ENCODE assay signal across 8 mouse cellular contexts in genomic region chr12:102282126-102282525, GRCm38 (mm10). TPM values are rescaled to one million over a fixed set of nuclear protein-coding genes. Genes with fewer than 3 reads are reported as not detected.
DNase-seq lines count a peak whose midpoint lies in the region; ATAC-seq and TF ChIP-seq lines count a peak whose summit lies in the region.

No protein-coding gene starts in this region.

- peak overlapping the region; percentile 85; the same call in 1 of the 2 replicates for H3K4me2 ChIP-seq in forebrain, embryonic 13.5 days
- no peak overlapping the region for H3K4me2 ChIP-seq in forebrain, postnatal 0 days (ENCODE audit: low read depth)
- H3K4me2 ChIP-seq in lung, embryonic 14.5 days, result peak overlapping the region; percentile 92
- H3K4me2 ChIP-seq in limb, embryonic 13.5 days (replicated peaks), result peak overlapping the region; percentile 94; the same call in 1 of the 2 replicates
- H3K4me2 ChIP-seq in neural tube, embryonic 14.5 days (ENCODE audit: low read depth, low read length), result peak overlapping the region; percentile 98; the same call in 1 of the 2 replicates

- H3K4me1 ChIP-seq in forebrain, embryonic 13.5 days, result peaks cover 20% of the 10 kb centered on the region
- no peaks in the 10 kb centered on the region for H3K4me1 ChIP-seq in forebrain, postnatal 0 days (ENCODE audit: insufficient read depth)
- H3K4me1 ChIP-seq in lung, embryonic 14.5 days (ENCODE audit: insufficient read depth), result peaks cover 30% of the 10 kb centered on the region
- peaks cover 29% of the 10 kb centered on the region for H3K4me1 ChIP-seq in limb, embryonic 13.5 days
- peaks cover 8% of the 10 kb centered on the region for H3K4me1 ChIP-seq in neural tube, embryonic 14.5 days (ENCODE audit: control insufficient read depth, insufficient read depth, low read length)

- no peaks in the 10 kb centered on the region for H3K36me3 ChIP-seq in forebrain, embryonic 13.5 days (ENCODE audit: poor library complexity, severe bottlenecking)
- H3K36me3 ChIP-seq in forebrain, postnatal 0 days (ENCODE audit: insufficient read depth), result no peaks in the 10 kb centered on the region
- no peaks in the 10 kb centered on the region for H3K36me3 ChIP-seq in lung, embryonic 14.5 days (ENCODE audit: insufficient read depth)
- H3K36me3 ChIP-seq in limb, embryonic 13.5 days, result no peaks in the 10 kb centered on the region
- no peaks in the 10 kb centered on the region for H3K36me3 ChIP-seq in neural tube, embryonic 14.5 days (ENCODE audit: control insufficient read depth, insufficient read depth, low read length)

- no peak for ATAC-seq in forebrain, embryonic 13.5 days
- no peak for ATAC-seq in forebrain, postnatal 0 days
- ATAC-seq in lung, embryonic 14.5 days (ENCODE audit: insufficient read depth), result no peak
- ATAC-seq in limb, embryonic 13.5 days (ENCODE audit: low FRiP score, low read depth), result no peak
- no peak for ATAC-seq in neural tube, embryonic 14.5 days (ENCODE audit: low read depth)

- DNase-seq in forebrain, postnatal 0 days, result no peak
- no peak for DNase-seq in lung, embryonic 14.5 days
- no peak for DNase-seq in lung, postnatal 14 days
- DNase-seq in urinary bladder, postnatal 36 days (ENCODE audit: low spot score in 2 of 2), result no peak
- no peak for DNase-seq in layer of hippocampus, adult 8-10 months (ENCODE audit: low spot score in 2 of 2)

- H3K9ac ChIP-seq in forebrain, embryonic 13.5 days, result no peak overlapping the region
- H3K9ac ChIP-seq in forebrain, postnatal 0 days, result no peak overlapping the region
- no peak overlapping the region for H3K9ac ChIP-seq in lung, embryonic 14.5 days
- H3K9ac ChIP-seq in limb, embryonic 13.5 days, result no peak overlapping the region
- H3K9ac ChIP-seq in neural tube, embryonic 14.5 days (replicated peaks; ENCODE audit: low read depth, low read length), result no peak overlapping the region

- 49% methylated on average over 2 of the region's 2 CpGs for WGBS in forebrain, embryonic 13.5 days
- WGBS in forebrain, postnatal 0 days, result 45% methylated on average over 2 of the region's 2 CpGs
- 68% methylated on average over 2 of the region's 2 CpGs for WGBS in lung, embryonic 14.5 days
- WGBS in limb, embryonic 13.5 days, result 53% methylated on average over 2 of the region's 2 CpGs
- 58% methylated on average over 2 of the region's 2 CpGs for WGBS in neural tube, embryonic 14.5 days

- peaks cover 9% of the 10 kb centered on the region for H3K27me3 ChIP-seq in forebrain, embryonic 13.5 days
- no peaks in the 10 kb centered on the region for H3K27me3 ChIP-seq in forebrain, postnatal 0 days (ENCODE audit: insufficient read depth, low read length)
- H3K27me3 ChIP-seq in lung, embryonic 14.5 days (ENCODE audit: insufficient read depth, low read length), result no peaks in the 10 kb centered on the region
- H3K27me3 ChIP-seq in limb, embryonic 13.5 days, result peaks cover 14% of the 10 kb centered on the region; the same call in 1 of the 2 replicates
- no peaks in the 10 kb centered on the region for H3K27me3 ChIP-seq in neural tube, embryonic 14.5 days (ENCODE audit: control insufficient read depth, insufficient read depth, low read length)

- no peak for TF ChIP-seq CTCF in forebrain, postnatal 0 days (IDR thresholded peaks at IDR 0.05; ENCODE audit: low read depth)
- no peak for TF ChIP-seq CTCF in lung, embryonic 14.5 days (IDR thresholded peaks at IDR 0.05; ENCODE audit: low read depth)

- peaks cover 4% of the 10 kb centered on the region; the same call in 1 of the 2 replicates for H3K9me3 ChIP-seq in forebrain, embryonic 13.5 days (replicated peaks)
- no peaks in the 10 kb centered on the region for H3K9me3 ChIP-seq in forebrain, postnatal 0 days (ENCODE audit: low read length)
- no peaks in the 10 kb centered on the region for H3K9me3 ChIP-seq in lung, embryonic 14.5 days (ENCODE audit: low read depth, low read length)
- H3K9me3 ChIP-seq in limb, embryonic 13.5 days, result peaks cover 10% of the 10 kb centered on the region
- no peaks in the 10 kb centered on the region for H3K9me3 ChIP-seq in neural tube, embryonic 14.5 days (ENCODE audit: control insufficient read depth, low read length)

- peak overlapping the region; percentile 53; the same call in 1 of the 2 replicates for H3K4me3 ChIP-seq in forebrain, embryonic 13.5 days
- H3K4me3 ChIP-seq in forebrain, postnatal 0 days (ENCODE audit: low read depth, low read length), result no peak overlapping the region
- H3K4me3 ChIP-seq in lung, embryonic 14.5 days (ENCODE audit: low read depth, low read length), result peak overlapping the region; percentile 62; the same call in 1 of the 2 replicates
- no peak overlapping the region for H3K4me3 ChIP-seq in limb, embryonic 13.5 days
- H3K4me3 ChIP-seq in neural tube, embryonic 14.5 days (ENCODE audit: low read depth, low read length), result 0 out of 2 replicates have a peak overlapping the region, but pooled peaks have one; percentile 52

- no peak overlapping the region for H3K27ac ChIP-seq in forebrain, embryonic 13.5 days
- no peak overlapping the region for H3K27ac ChIP-seq in forebrain, postnatal 0 days (ENCODE audit: low read depth, low read length)
- no peak overlapping the region for H3K27ac ChIP-seq in lung, embryonic 14.5 days (ENCODE audit: low read depth)
- no peak overlapping the region for H3K27ac ChIP-seq in limb, embryonic 13.5 days
- no peak overlapping the region for H3K27ac ChIP-seq in neural tube, embryonic 14.5 days (ENCODE audit: low read depth, low read length)

RNA-seq across cellular contexts. Expression of gene Rin3, which starts 0.7 kb away (rescaled TPM):
- 2.0 TPM in 2 replicates for polyA plus RNA-seq in forebrain, embryonic 13.5 days (2015; fragmentation: Nextera tagmentation; extraction: Ambion mirVana)
- 1.3 and 3.3 TPM in 2 replicates for total RNA-seq in forebrain, postnatal 0 days (2014; rRNA removed)
- polyA plus RNA-seq in forebrain, postnatal 0 days (2015; fragmentation: Nextera tagmentation; extraction: Ambion mirVana), result 1.5 and 1.9 TPM in 2 replicates
- 14.3 and 15.4 TPM in 2 replicates for polyA plus RNA-seq in lung, embryonic 14.5 days (2014; fragmentation: Nextera tagmentation; extraction: Ambion mirVana)
- polyA plus RNA-seq in limb, embryonic 13.5 days (2015; fragmentation: Nextera tagmentation; extraction: Ambion mirVana), result 6.9 and 7.1 TPM in 2 replicates
- polyA plus RNA-seq in neural tube, embryonic 14.5 days (2014; fragmentation: Nextera tagmentation; extraction: Ambion mirVana), result 0.95 and 3.3 TPM in 2 replicates
- total RNA-seq in layer of hippocampus, adult 8-10 months (2022), result 1 to 10 TPM; 3.3 to 7.1 (median 4.8) TPM

Comparison
In these comparisons a context has a peak if more than half of its experiments do, and no peak if none do; other contexts are left out.
1. H3K4me3 ChIP-seq: peak in forebrain, embryonic 13.5 days (single experiment), lung, embryonic 14.5 days (single experiment) and neural tube, embryonic 14.5 days (single experiment); none in forebrain, postnatal 0 days (single experiment) and limb, embryonic 13.5 days (single experiment).